Mouse (Mus musculus): ENCODE results near the gene Myh13. TPM values are rescaled to one million over a fixed set of nuclear protein-coding genes. Genes with fewer than 3 reads are reported as not detected.

The Myh13 gene
- under 1 TPM in 1 of 2 experiments, not detected in 1; 0.09 TPM for total RNA-seq (2023)

DNA sequence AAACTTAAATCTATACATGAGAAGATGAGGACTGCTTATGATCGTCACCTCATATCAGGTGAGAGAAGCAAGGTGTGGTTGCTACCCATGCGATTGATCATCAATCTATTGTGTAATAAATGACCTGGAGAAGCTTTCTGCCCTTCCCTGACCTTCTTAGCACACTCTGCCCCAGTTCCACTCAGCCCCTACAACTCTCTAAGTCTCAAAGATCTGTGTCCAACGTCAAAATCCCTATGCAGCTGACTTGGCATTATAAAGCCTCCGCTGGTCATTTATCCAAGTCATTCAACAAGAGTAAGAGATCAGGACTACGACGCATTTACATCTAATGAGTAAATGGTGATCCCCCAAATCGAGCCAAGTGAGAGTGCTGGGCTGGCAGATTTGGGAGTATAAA lies at the start of gene Myh13:
Myh13 (plus strand) TSS at position 301 of the 400 bp plus-strand sequence.

DNA sequence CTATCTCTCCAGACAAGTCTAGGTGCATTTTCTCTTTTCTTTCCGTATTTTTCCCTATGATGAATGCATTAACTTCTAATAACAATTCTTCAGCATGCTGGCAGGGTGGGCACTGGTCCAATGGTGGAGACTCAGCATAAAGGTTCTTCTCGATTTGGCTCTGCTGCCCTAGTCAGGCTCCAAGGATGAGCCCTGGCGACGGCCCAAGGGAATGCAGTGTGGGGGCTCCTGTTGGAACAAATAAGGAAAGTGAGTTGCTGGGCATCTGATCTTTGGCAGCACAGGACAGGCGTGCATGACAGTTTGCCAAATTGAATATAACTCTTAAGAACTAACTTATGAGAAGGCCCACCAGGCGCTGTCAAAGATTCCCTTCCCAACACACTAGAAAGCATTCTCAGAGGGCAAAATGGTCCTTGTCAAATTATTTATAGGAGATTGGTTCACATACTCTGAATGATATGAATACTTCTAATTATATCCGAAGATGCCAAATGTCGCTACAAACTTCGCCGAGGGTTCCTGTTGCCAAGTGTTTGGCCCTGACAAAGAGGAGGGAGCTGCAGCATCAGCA lies 44.8 kb upstream of the Myh13 start, which contains the start of gene Myh8:
Myh8 (plus strand) TSS at position 524 of the 574 bp plus-strand sequence.

Other genes with a start within 250 kb of the Myh13 start
- gene Myh3, start 243.4 kb upstream of the Myh13 start, total RNA-seq (2023), result not detected
- not detected for gene Myh2, start 150.6 kb upstream of the Myh13 start, total RNA-seq (2023)
- not detected for gene Myh1, start 121.6 kb upstream of the Myh13 start, total RNA-seq (2023)
- gene Myh4, start 83.6 kb upstream of the Myh13 start, total RNA-seq (2023), result not detected
- not detected for gene Myh8, start 44.5 kb upstream of the Myh13 start, total RNA-seq (2023)
- gene Gas7, start 133.8 kb downstream of the Myh13 start, total RNA-seq (2023), result 100 to 1,000 TPM; 208 to 229 TPM

Data from monocyte, adult 59 days (primary cell).